ENCODE assay signal across 8 mouse cellular contexts in the genomic region with DNA sequence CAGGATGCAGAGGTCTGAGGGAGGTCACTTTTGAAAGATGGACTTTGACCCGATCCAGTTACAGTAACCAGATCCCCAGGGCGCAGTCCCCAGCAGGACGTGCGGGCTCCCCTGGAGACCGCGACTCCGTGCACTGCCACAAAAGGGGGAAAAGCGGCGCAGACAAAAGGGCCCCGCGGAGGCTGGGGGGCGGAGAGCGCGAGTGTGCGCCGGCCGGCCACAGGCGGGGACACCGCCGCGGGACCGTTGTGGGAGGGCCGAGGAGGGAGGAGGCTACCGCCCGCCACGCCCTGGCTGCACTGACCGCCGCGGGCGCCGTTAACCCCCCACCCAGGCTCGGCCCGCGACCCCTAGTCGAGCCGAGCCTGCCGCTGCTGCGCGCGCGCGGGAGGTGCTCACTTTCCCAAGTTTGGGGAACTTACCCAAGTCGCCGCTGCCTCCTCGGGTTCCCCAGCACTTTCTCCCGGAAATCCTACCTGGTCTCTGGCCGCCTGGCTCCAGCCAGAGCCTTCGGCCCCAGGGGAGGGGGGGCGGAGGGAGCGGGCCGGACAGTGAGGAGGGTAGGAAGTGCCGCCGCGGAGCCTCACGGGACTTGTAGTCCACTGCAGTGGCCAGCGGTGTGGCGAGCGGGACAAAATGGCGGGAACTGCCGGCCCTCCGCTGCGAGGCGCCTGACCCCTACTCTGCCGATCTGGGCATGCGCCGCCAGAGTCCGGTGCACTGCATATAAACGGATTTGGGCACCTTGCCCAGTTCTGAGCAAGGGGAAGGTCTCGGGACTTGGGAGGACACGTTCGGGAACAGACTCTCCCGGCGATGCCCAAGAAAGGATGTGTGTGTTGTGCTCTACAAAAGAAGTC. TPM values are rescaled to one million over a fixed set of nuclear protein-coding genes. Genes with fewer than 3 reads are reported as not detected.
DNase-seq lines count a peak whose midpoint lies in the region; ATAC-seq lines count a peak whose summit lies in the region.

A gene (minus strand): TSS at position 567 of the 860 bp plus-strand sequence.

- peaks cover 4% of the 10 kb centered on the region; the same call in 1 of the 2 replicates for H3K4me1 ChIP-seq in hindbrain, embryonic 16.5 days (ENCODE audit: control insufficient read depth, insufficient read depth, low read depth, low read length)

- no peaks in the 10 kb centered on the region for H3K36me3 ChIP-seq in hindbrain, embryonic 16.5 days (ENCODE audit: control insufficient read depth, insufficient read depth, low read length)
- H3K36me3 ChIP-seq in macrophage (ENCODE audit: inconsistent target) = no peaks in the 10 kb centered on the region

- DNase-seq in R1 (ENCODE audit: low read depth, low spot score) = peak; percentile 98
- DNase-seq in cerebellum, postnatal 25 days = peak; percentile 95 to 98
- DNase-seq in frontal cortex, postnatal 36 days (ENCODE audit: low spot score in 2 of 2) = peak; percentile 90 to 91
- DNase-seq in left cerebral cortex, adult 18-20 months (ENCODE audit: low spot score in 2 of 2) = peak; percentile 89 to 93
- DNase-seq in right cerebral cortex, adult 18-20 months = peak; percentile 94
- DNase-seq in urinary bladder, postnatal 10 days (ENCODE audit: low spot score) = peak; percentile 91

- H3K4me2 ChIP-seq in hindbrain, embryonic 16.5 days (ENCODE audit: low read length) = peak within 1 kb of the TSS; percentile 84

- peak; percentile 98 for ATAC-seq in hindbrain, embryonic 16.5 days

- H3K9me3 ChIP-seq in hindbrain, embryonic 16.5 days (ENCODE audit: control insufficient read depth, low read length) = no peaks in the 10 kb centered on the region

- peaks cover 44% of the 10 kb centered on the region for H3K79me2 ChIP-seq in macrophage (ENCODE audit: inconsistent target)

- H3K27me3 ChIP-seq in hindbrain, embryonic 16.5 days (replicated peaks; ENCODE audit: control insufficient read depth, insufficient read depth, low read length) = no peaks in the 10 kb centered on the region

- peak within 1 kb of the TSS; percentile 98 for H3K4me3 ChIP-seq in hindbrain, embryonic 16.5 days (ENCODE audit: low read length)
- H3K4me3 ChIP-seq in macrophage (ENCODE audit: inconsistent target) = peak within 1 kb of the TSS; percentile 70

- 0% methylated on average over 69 of the region's 73 CpGs for WGBS in hindbrain, embryonic 16.5 days
- WGBS in macrophage (ENCODE audit: missing documents) = under 1% methylated on average over 65 of the region's 73 CpGs

- H3K27ac ChIP-seq in hindbrain, embryonic 16.5 days (ENCODE audit: low read depth, low read length) = peak within 1 kb of the TSS; percentile 92
- peak within 1 kb of the TSS; percentile 41 for H3K27ac ChIP-seq in macrophage

- H3K9ac ChIP-seq in hindbrain, embryonic 16.5 days (ENCODE audit: low read depth, low read length) = peak within 1 kb of the TSS; percentile 81

RNA-seq across cellular contexts. Expression of the gene that starts here (rescaled TPM):
- 5.0 and 7.0 TPM in 2 replicates for polyA plus RNA-seq in hindbrain, embryonic 16.5 days (2015; fragmentation: Nextera tagmentation; extraction: Ambion mirVana)
- 10 to 100 TPM; 10.3 to 11.8 TPM for total RNA-seq in left cerebral cortex, adult 18-20 months (2021)
- total RNA-seq in macrophage (2018; cell fraction: chromatin; rRNA removed) = 10 to 100 TPM in 20 of 26 experiments, 1 to 10 TPM in 6; 5.1 to 24.7 (median 15.8) TPM
- total RNA-seq in macrophage (2018; cell fraction: cytosol; rRNA removed) = 10 to 100 TPM; 10.3 to 23.4 (median 15.2) TPM
- total RNA-seq in macrophage (2018; cell fraction: nucleus; rRNA removed) = 10 to 100 TPM in 22 of 26 experiments, 1 to 10 TPM in 4; 7.0 to 23.9 (median 14.3) TPM
- 9.3 to 18.7 TPM (median 9.9 TPM) in 3 replicates for polyA plus RNA-seq in macrophage (2018)

Comparison
In these comparisons a context has a peak if more than half of its experiments do, and no peak if none do; other contexts are left out.
1. Peak in every context shown above with its lines: DNase-seq, ATAC-seq, H3K4me3 ChIP-seq and H3K27ac ChIP-seq.